Mouse (Mus musculus): ENCODE results near the gene Tnxb. TPM values are rescaled to one million over a fixed set of nuclear protein-coding genes. Genes with fewer than 3 reads are reported as not detected.

Tnxb gene
- polyA plus RNA-seq, 1 experiment = not detected

GRCm38 (mm10) chr17:34657271-34657670 lies 13.1 kb upstream of the Tnxb start:
- H3K27ac ChIP-seq (ENCODE audit: insufficient read depth, low read depth, low read length) = no peak overlapping the region
- H3K4me1 ChIP-seq (ENCODE audit: control insufficient read depth, insufficient read depth, low read length) = peaks cover 14% of the 10 kb centered on the region
- TF ChIP-seq CTCF (IDR thresholded peaks at IDR 0.05; ENCODE audit: low read depth, low read length) (no peak), POLR2A (IDR thresholded peaks at IDR 0.05; ENCODE audit: borderline replicate concordance, low read depth, low read length) (no peak)
- no peak overlapping the region for H3K4me3 ChIP-seq (ENCODE audit: insufficient read depth, low read length)

DNA sequence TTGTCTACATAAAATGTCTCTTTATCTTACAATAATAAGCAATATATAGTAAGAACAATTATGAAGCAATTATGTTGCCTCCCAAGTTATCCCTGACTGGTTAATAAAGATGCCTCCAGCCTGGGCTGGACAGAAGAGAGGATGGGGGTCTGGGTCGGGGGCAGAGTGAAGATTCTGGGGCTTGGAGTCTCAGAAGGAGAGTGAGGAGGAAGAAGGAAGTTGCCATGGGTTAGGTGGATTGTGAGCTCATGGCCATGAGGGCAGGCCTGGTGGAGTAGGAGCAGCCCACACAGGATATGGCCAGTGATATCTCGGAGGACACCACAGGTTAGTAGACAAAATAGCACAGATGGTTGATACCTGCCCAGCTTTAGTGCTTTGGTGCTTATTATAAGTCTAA lies 12.2 kb upstream of the Tnxb start:
- TF ChIP-seq CTCF (IDR thresholded peaks at IDR 0.05; ENCODE audit: low read depth, low read length) = no peak
- TF ChIP-seq POLR2A (IDR thresholded peaks at IDR 0.05; ENCODE audit: borderline replicate concordance, low read depth, low read length) = no peak
- Histone ChIP-seq H3K4me3 (ENCODE audit: insufficient read depth, low read length) (no peak overlapping the region), H3K27ac (ENCODE audit: insufficient read depth, low read depth, low read length) (no peak overlapping the region), H3K4me1 (ENCODE audit: control insufficient read depth, insufficient read depth, low read length) (peaks cover 14% of the 10 kb centered on the region)

- no peak for TF ChIP-seq POLR2A (IDR thresholded peaks at IDR 0.05; ENCODE audit: borderline replicate concordance, low read depth, low read length)
- TF ChIP-seq CTCF (IDR thresholded peaks at IDR 0.05; ENCODE audit: low read depth, low read length) = no peak
- H3K27ac ChIP-seq (ENCODE audit: insufficient read depth, low read depth, low read length) = no peak overlapping the region
- peaks cover 14% of the 10 kb centered on the region for H3K4me1 ChIP-seq (ENCODE audit: control insufficient read depth, insufficient read depth, low read length)
- no peak overlapping the region for H3K4me3 ChIP-seq (ENCODE audit: insufficient read depth, low read length)
Measured at GRCm38 (mm10) chr17:34658591-34658990, 11.7 kb upstream of the Tnxb start.

DNA sequence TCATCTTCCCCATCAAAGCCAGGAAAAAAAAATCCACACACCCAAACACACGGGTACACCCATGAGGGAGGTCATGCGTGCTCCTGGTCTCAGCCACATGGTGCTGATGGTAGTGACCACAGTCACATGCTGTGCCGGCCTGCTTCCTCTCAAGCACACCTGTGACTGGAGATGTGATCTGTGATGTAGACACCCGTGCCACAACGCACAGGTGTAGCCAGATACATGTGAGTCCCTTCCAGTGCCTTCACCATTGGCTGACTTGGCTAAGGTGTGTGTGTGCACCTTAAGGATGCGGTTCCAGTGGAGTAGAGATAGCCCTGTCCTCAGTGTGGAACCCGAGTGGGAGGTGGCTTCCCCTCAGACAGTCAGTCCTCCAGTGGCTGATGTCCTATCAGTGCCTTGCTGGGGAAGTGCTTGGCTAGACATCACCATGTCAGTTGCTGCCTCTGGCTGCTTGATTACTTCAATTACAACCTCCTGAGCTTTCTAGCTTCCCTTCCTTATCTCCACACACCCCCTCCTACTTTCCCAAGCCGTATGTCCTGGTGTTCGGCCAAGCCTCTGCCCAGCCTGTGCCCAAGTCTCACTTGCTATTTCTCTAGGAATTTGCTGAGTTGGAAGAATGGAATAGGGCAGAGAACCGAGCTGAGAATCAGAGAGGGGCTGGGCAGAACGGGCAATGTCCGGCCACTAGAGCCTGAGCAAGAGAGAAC lies 11.0 kb upstream of the Tnxb start:
- no peak for TF ChIP-seq CTCF (IDR thresholded peaks at IDR 0.05; ENCODE audit: low read depth, low read length)
- 0 out of 2 replicates have a peak, but pooled peaks have one; percentile 5 for TF ChIP-seq POLR2A (IDR thresholded peaks at IDR 0.05; ENCODE audit: borderline replicate concordance, low read depth, low read length)
- no peak overlapping the region for H3K27ac ChIP-seq (ENCODE audit: insufficient read depth, low read depth, low read length)
- H3K4me3 ChIP-seq (ENCODE audit: insufficient read depth, low read length) = no peak overlapping the region
- peaks cover 14% of the 10 kb centered on the region for H3K4me1 ChIP-seq (ENCODE audit: control insufficient read depth, insufficient read depth, low read length)

- H3K4me1 ChIP-seq (ENCODE audit: control insufficient read depth, insufficient read depth, low read length) = peaks cover 14% of the 10 kb centered on the region
- no peak for TF ChIP-seq CTCF (IDR thresholded peaks at IDR 0.05; ENCODE audit: low read depth, low read length)
- no peak for TF ChIP-seq POLR2A (IDR thresholded peaks at IDR 0.05; ENCODE audit: borderline replicate concordance, low read depth, low read length)
- H3K27ac ChIP-seq (ENCODE audit: insufficient read depth, low read depth, low read length) = no peak overlapping the region
- H3K4me3 ChIP-seq (ENCODE audit: insufficient read depth, low read length) = no peak overlapping the region
Measured at GRCm38 (mm10) chr17:34659897-34660214, 10.5 kb upstream of the Tnxb start.

GRCm38 (mm10) chr17:34660259-34660820 lies 10.0 kb upstream of the Tnxb start:
- no peak overlapping the region for H3K27ac ChIP-seq (ENCODE audit: insufficient read depth, low read depth, low read length)
- TF ChIP-seq POLR2A (IDR thresholded peaks at IDR 0.05; ENCODE audit: borderline replicate concordance, low read depth, low read length) = no peak
- no peak for TF ChIP-seq CTCF (IDR thresholded peaks at IDR 0.05; ENCODE audit: low read depth, low read length)
- H3K4me1 ChIP-seq (ENCODE audit: control insufficient read depth, insufficient read depth, low read length) = peaks cover 10% of the 10 kb centered on the region
- no peak overlapping the region for H3K4me3 ChIP-seq (ENCODE audit: insufficient read depth, low read length)

DNA sequence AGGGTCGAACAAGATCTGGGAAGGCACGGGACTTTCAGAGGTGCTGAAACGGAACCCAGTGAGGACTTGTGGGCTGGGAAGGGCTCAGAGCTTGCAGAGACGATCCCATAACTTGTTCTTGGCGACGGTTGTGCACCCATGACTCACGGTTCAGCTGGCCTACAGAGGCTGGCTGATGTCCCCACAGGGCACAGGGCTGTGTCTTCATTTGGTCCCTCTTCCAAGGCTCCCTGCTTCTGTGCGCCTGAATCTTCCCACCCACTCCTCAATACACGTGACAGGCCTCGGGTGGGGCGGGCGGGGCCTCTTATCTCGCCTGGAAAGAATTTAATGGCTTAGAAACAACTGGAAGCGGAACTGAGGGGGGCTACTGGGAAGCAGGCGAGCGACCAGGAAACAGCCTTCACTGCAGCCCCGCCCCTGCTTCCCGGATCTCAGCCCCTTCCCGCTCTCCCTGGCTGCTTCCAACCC lies 9.2 kb upstream of the Tnxb start:
- Histone ChIP-seq H3K27ac (ENCODE audit: insufficient read depth, low read depth, low read length) (no peak overlapping the region), H3K4me1 (ENCODE audit: control insufficient read depth, insufficient read depth, low read length) (peaks cover 7% of the 10 kb centered on the region; the same call in 1 of the 2 replicates), H3K4me3 (ENCODE audit: insufficient read depth, low read length) (0 out of 2 replicates have a peak overlapping the region, but pooled peaks have one; percentile 3)
- TF ChIP-seq CTCF (IDR thresholded peaks at IDR 0.05; ENCODE audit: low read depth, low read length) = no peak
- TF ChIP-seq POLR2A (IDR thresholded peaks at IDR 0.05; ENCODE audit: borderline replicate concordance, low read depth, low read length) = no peak

DNA sequence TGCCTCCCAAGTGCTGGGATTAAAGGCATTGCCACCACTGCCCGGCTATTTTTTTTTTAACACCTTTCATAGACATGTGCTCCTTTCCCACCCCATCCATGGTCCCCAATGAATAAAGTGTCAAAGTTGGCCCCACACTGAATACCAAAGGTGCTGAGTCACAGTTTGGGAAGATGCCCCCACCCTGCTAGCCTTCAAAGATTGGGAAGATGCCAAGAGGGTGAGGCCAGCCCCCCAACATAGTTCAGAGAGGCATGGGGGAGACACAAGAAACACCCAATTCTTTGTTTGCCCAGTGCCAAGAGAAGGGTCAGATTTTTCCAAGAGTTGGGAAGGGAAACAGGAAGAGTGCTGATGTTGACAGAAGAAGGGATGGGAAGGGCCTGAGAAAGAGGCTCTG lies 7.9 kb upstream of the Tnxb start:
- no peak overlapping the region for H3K27ac ChIP-seq (ENCODE audit: insufficient read depth, low read depth, low read length)
- H3K4me3 ChIP-seq (ENCODE audit: insufficient read depth, low read length) = no peak overlapping the region
- H3K4me1 ChIP-seq (ENCODE audit: control insufficient read depth, insufficient read depth, low read length) = peaks cover 6% of the 10 kb centered on the region; the same call in 1 of the 2 replicates
- no peak for TF ChIP-seq POLR2A (IDR thresholded peaks at IDR 0.05; ENCODE audit: borderline replicate concordance, low read depth, low read length)
- TF ChIP-seq CTCF (IDR thresholded peaks at IDR 0.05; ENCODE audit: low read depth, low read length) = no peak

DNA sequence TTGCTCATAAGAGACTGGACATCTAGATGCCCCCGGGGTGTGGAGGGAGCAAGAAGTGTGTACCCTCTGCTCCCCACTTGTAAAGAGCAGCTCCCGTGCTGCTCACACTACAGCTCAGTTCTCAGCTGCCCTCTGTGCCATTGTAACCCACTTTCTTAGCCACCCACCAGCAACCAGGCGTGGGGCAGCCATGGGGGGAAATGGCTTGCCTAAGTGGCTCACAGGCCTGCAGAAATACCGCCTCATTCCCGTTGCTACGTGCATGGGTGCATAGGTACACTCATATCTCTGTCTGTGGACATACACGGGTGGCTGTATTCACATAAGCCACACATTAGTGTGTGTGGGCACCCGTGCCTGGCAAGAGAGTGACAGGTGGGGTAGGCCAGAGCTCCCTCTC lies 7.4 kb upstream of the Tnxb start:
- TF ChIP-seq CTCF (IDR thresholded peaks at IDR 0.05; ENCODE audit: low read depth, low read length) = no peak
- no peak for TF ChIP-seq POLR2A (IDR thresholded peaks at IDR 0.05; ENCODE audit: borderline replicate concordance, low read depth, low read length)
- H3K27ac ChIP-seq (ENCODE audit: insufficient read depth, low read depth, low read length) = no peak overlapping the region
- peaks cover 4% of the 10 kb centered on the region; the same call in 1 of the 2 replicates for H3K4me1 ChIP-seq (ENCODE audit: control insufficient read depth, insufficient read depth, low read length)
- H3K4me3 ChIP-seq (ENCODE audit: insufficient read depth, low read length) = no peak overlapping the region

DNA sequence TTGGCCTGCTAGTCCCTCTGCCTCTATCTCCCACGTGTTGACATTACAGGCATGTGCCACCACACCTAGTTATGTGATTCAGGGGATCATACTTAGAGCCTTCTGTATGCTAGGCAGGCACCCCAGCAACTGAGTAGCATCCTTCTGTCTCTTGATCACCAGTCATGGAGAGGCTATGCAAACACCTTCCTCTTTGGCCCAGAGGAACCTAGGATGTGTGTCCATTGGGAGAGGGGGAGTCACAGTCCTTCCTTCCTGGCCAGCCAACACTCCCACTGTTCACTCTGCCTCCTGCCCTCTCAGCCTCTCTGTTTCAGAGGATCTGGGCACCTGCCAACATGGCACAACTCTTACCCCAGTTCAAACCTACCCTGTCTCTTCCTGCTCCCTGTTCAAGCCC lies 6.8 kb upstream of the Tnxb start:
- TF ChIP-seq POLR2A (IDR thresholded peaks at IDR 0.05; ENCODE audit: borderline replicate concordance, low read depth, low read length) = no peak
- TF ChIP-seq CTCF (IDR thresholded peaks at IDR 0.05; ENCODE audit: low read depth, low read length) = no peak
- Histone ChIP-seq H3K4me1 (ENCODE audit: control insufficient read depth, insufficient read depth, low read length) (peaks cover 4% of the 10 kb centered on the region; the same call in 1 of the 2 replicates), H3K27ac (ENCODE audit: insufficient read depth, low read depth, low read length) (no peak overlapping the region), H3K4me3 (ENCODE audit: insufficient read depth, low read length) (no peak overlapping the region)
